Mouse (Mus musculus) skeletal muscle tissue, postnatal 0 days (tissue): ENCODE measurements around the gene Olfr987. TPM values are rescaled to one million over a fixed set of nuclear protein-coding genes. Genes with fewer than 3 reads are reported as not detected.

Source experiments
- polyA plus RNA-seq: library from polyadenylated mRNA; unstranded; fragments of >200 nt; fragmentation: Nextera tagmentation; extraction: Ambion mirVana; gene quantifications from 2 replicates; pipeline ENCODE4 v1.2.1, GENCODE M21; 2015

Olfr987 gene
- polyA plus RNA-seq: not detected in 2 replicates

DNA sequence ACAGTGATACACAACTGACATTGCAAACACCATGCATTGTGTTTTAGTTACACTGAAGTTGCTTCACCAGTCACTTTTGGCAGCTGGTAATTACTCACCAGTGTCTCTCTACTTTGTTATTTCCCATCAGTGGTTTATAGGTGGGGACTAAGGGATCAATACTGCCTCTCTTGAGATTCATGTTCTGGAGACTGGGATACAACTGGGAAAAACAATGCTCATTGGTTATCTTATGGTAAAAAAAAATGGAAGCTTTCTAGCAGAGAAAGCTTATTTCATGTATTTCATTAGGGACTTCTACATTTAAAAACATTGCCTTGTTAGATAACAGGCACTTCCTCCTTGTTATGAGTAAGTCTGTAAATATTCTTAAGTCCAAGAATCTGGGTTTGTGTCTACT, at the start of gene Olfr987:
TSS of gene Olfr987 (minus strand) at position 101 of the 400 bp plus-strand sequence.

DNA sequence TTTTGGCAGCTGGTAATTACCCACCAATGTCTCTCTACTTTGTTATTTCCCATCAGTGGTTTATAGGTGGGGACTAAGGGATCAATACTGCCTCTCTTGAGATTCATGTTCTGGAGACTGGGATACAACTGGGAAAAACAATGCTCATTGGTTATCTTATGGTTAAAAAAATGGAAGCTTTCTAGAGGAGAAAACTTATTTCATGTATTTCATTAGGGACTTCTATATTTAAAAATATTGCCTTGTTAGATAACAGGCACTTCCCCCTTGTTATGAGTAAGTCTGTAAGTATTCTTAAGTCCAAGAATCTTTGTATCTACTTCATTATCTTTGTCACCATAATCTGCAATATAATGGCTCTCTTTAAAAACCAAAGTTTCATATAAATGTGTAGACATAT, 24.0 kb upstream of the Olfr987 start, which contains the start of gene Olfr988:
TSS of gene Olfr988 (minus strand) at position 101 of the 400 bp plus-strand sequence.

Other genes starting within 250 kb of the Olfr987 start
- 42.9 and 58.4 TPM in 2 replicates for gene Aplnr, start 203.1 kb downstream of the Olfr987 start, polyA plus RNA-seq
- gene Lrrc55, start 142.1 kb downstream of the Olfr987 start, polyA plus RNA-seq: 0.43 and 0.58 TPM in 2 replicates
- gene Olfr988, start 23.9 kb upstream of the Olfr987 start, polyA plus RNA-seq: not detected in 2 replicates
- not detected in 2 replicates for gene Olfr992, start 70.2 kb upstream of the Olfr987 start, polyA plus RNA-seq
- gene Olfr993, start 75.6 kb upstream of the Olfr987 start, polyA plus RNA-seq: not detected in 2 replicates
- gene Olfr994, start 97.1 kb upstream of the Olfr987 start, polyA plus RNA-seq: not detected in 2 replicates
- gene Olfr995, start 104.3 kb upstream of the Olfr987 start, polyA plus RNA-seq: not detected in 2 replicates
- gene 4833423E24Rik, start 179.7 kb upstream of the Olfr987 start, polyA plus RNA-seq: 0.17 and 0.94 TPM in 2 replicates
- not detected in 2 replicates for gene Olfr996, start 239.9 kb upstream of the Olfr987 start, polyA plus RNA-seq
- not detected in 2 replicates for gene Olfr998, start 249.6 kb upstream of the Olfr987 start, polyA plus RNA-seq